Mouse (Mus musculus): ENCODE data around the gene Ptgfrn. TPM values are rescaled to one million over a fixed set of nuclear protein-coding genes. Genes with fewer than 3 reads are reported as not detected.

The Ptgfrn gene
- polyA plus RNA-seq, 1 experiment from 2014 or later, result 3.0 TPM

DNA sequence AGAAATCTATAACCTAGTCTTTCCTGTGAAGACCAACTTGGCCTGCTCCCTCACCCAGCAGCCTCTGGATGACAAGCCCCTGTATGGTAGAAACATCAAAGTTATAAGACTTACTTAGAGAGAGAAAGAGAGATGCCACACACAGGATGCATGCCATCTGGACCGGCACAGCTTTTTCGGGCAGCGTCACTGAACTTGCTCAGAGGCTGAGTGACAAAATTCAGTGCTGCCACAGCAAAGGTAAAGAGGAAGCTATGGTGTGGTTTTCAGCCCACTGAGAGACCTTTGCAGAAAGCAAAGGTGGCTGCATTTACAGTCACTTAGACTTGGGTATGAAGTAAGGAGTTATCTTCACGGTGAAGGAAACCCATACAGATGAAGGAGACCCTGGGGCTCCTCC, 80.7 kb downstream of the Ptgfrn start, which contains the start of gene Cd101:
Gene Cd101 (minus strand): TSS at position 218 of the 400 bp plus-strand sequence.
- no peaks in the 10 kb centered on the region for H3K36me3 ChIP-seq
- no peak within 1 kb of the TSS for H3K4me3 ChIP-seq
- no peaks in the 10 kb centered on the region for H3K9me3 ChIP-seq
- H3K4me1 ChIP-seq, result no peaks in the 10 kb centered on the region
- WGBS, result 96% methylated on average over 4 of the region's 4 CpGs
- ATAC-seq (ENCODE audit: low FRiP score, low read depth), result no peak
- H3K4me2 ChIP-seq (replicated peaks), result no peak within 1 kb of the TSS
- no peak within 1 kb of the TSS for H3K9ac ChIP-seq
- no peak within 1 kb of the TSS for H3K27ac ChIP-seq
- no peaks in the 10 kb centered on the region for H3K27me3 ChIP-seq (replicated peaks)

DNA sequence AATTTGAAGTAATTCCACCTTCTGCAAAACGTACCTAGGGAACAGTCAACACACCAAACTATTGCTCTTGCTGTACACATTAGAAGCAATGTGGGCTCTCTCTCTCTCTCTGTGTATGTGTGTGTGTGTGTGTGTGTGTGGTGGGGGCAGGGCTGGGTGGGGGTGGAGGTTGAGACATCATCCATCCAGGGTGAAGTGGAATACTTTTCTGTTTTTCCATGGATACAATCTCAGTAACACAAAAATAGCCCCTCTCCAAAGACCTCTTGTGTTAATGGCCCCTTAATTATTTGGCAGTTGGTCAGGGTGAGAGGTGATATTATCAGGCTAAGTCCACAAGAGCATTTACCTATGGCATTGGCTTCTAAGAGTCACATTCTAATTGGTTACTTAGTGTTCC, 83.3 kb downstream of the Ptgfrn start:
- H3K36me3 ChIP-seq, result no peaks in the 10 kb centered on the region
- H3K9me3 ChIP-seq, result no peaks in the 10 kb centered on the region
- no peaks in the 10 kb centered on the region for H3K27me3 ChIP-seq (replicated peaks)
- no peak overlapping the region for H3K4me2 ChIP-seq (replicated peaks)
- H3K9ac ChIP-seq, result no peak overlapping the region
- H3K27ac ChIP-seq, result no peak overlapping the region
- H3K4me3 ChIP-seq, result no peak overlapping the region
- no peak for ATAC-seq (ENCODE audit: low FRiP score, low read depth)
- H3K4me1 ChIP-seq, result no peaks in the 10 kb centered on the region
- WGBS, result 88% methylated on average over 1 of the region's 1 CpGs

DNA sequence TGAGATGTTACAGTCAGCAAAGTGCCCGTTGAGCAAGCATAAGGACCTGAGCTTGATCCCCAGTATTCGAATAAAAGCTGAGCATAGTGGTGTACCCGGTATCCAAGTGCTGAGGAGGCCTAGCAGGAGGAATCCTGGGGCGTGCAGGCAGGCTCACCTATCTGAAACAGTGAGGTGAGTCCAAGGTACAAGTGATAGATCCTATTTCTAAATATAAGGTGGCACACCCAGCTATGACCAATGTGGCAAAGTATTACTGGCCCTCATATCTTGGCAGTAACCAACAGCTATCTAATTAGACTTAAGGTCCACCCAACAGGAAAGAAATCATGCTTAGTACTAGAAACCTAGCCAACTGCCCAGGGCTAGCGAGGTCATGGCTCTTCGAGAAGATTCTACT, 87.1 kb downstream of the Ptgfrn start:
- Histone ChIP-seq H3K9me3 (no peaks in the 10 kb centered on the region), H3K36me3 (no peaks in the 10 kb centered on the region), H3K4me2 (replicated peaks) (no peak overlapping the region), H3K27me3 (replicated peaks) (no peaks in the 10 kb centered on the region), H3K4me1 (no peaks in the 10 kb centered on the region), H3K9ac (no peak overlapping the region), H3K27ac (no peak overlapping the region), H3K4me3 (no peak overlapping the region)
- 90% methylated on average over 6 of the region's 6 CpGs for WGBS
- ATAC-seq (ENCODE audit: low FRiP score, low read depth), result no peak

DNA sequence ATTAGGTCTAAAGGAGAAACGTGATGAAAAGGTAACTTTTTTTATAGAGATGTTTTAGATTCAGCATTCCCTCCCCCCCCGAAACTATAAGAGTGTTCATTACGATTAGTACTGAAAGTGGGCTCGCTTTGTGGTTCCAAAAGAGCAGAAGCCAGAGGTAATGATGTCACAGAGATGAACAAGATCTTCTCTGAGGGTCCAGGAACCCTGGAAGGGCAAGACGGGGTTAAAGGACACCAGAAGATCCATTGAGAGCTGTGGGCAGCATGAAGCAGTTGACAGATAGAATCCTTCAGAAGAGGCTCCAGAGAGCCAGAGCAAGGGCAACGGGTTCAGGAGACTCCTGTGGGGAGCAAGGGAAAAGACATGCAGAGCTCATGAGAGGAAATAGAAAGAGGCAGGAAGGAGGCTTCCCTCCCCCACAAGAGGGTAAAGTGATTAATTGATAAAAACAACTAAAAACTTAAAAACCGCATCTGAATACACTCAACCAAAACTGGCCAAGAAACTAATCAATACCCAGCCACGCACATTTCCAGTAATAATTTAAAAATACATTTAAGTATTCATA, 88.5 kb downstream of the Ptgfrn start:
- ATAC-seq (ENCODE audit: low FRiP score, low read depth), result no peak
- H3K36me3 ChIP-seq, result no peaks in the 10 kb centered on the region
- H3K4me2 ChIP-seq (replicated peaks), result no peak overlapping the region
- no peak overlapping the region for H3K27ac ChIP-seq
- H3K27me3 ChIP-seq (replicated peaks), result no peaks in the 10 kb centered on the region
- H3K4me3 ChIP-seq, result no peak overlapping the region
- H3K4me1 ChIP-seq, result no peaks in the 10 kb centered on the region
- H3K9me3 ChIP-seq, result no peaks in the 10 kb centered on the region
- no peak overlapping the region for H3K9ac ChIP-seq
- 83% methylated on average over 8 of the region's 8 CpGs for WGBS

DNA sequence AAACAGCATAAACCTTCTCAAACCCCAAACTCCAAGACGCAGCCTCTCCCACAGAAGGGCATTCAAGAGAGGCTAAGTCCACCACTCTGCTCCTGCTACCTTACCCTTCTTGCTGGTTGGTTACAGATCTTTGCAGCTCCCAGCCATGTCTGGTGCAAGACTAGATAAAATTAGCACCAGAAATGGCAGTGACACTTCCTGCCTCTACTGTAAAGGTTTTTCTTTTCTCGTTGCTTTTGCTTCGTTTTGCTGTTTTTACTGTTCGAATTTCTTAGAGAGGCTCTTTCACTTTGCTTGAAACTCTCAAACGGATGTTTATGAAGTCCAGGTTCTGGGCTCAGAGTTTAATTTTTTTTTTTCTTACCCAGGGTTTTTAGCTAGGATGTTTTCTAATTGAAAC, 89.0 kb downstream of the Ptgfrn start:
- H3K9ac ChIP-seq, result no peak overlapping the region
- H3K4me3 ChIP-seq, result no peak overlapping the region
- no peak for ATAC-seq (ENCODE audit: low FRiP score, low read depth)
- H3K4me2 ChIP-seq (replicated peaks), result no peak overlapping the region
- no peak overlapping the region for H3K27ac ChIP-seq
- H3K9me3 ChIP-seq, result no peaks in the 10 kb centered on the region
- H3K36me3 ChIP-seq, result no peaks in the 10 kb centered on the region
- 89% methylated on average over 5 of the region's 5 CpGs for WGBS
- H3K4me1 ChIP-seq, result no peaks in the 10 kb centered on the region
- no peaks in the 10 kb centered on the region for H3K27me3 ChIP-seq (replicated peaks)

DNA sequence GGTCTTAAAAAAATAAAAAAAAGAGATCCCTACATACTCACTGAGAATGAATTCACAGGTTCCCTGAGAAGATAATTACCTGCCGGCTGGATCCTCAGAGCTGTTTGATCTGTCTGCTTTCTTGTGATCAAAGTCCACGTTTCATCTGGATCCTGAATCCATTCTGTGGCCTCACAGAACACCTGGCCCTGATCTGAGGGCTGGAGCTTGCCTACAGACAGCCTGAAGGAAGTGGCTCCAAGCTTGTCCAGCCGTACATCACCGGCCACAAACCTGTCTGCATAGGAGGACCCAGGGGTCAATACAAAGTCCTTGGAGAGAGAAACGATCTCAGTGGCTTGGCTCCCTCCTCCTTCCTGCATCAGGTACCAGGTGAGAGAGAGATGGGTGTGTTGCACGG, 91.6 kb downstream of the Ptgfrn start:
- H3K4me2 ChIP-seq (replicated peaks), result no peak overlapping the region

DNA sequence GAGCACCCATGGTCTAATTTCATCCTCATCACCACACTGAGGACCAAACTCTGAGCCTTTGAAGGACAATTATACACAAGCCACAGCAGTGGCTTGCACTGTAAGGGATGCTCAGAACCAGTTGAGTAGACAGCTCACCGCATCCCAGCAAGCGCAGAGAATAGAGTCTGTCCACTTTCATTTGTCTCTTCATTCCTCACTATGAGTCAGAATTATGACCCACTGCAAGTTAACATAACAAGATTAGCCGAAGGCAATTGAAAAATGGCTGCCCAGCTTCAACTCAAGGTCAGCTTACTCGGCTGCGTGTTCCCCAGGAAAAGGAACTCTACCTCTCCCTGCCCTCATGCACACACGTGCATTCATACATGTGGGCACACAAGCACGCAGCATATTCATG, 94.0 kb downstream of the Ptgfrn start:
- no peaks in the 10 kb centered on the region for H3K4me1 ChIP-seq
- no peaks in the 10 kb centered on the region for H3K27me3 ChIP-seq (replicated peaks)
- no peak overlapping the region for H3K4me3 ChIP-seq
- H3K9ac ChIP-seq, result no peak overlapping the region
- H3K36me3 ChIP-seq, result no peaks in the 10 kb centered on the region
- no peak overlapping the region for H3K4me2 ChIP-seq (replicated peaks)
- H3K9me3 ChIP-seq, result no peaks in the 10 kb centered on the region
- 86% methylated on average over 7 of the region's 7 CpGs for WGBS
- ATAC-seq (ENCODE audit: low FRiP score, low read depth), result no peak
- no peak overlapping the region for H3K27ac ChIP-seq

More for the DNA sequence above, 91.6 kb downstream of the Ptgfrn start:
- Histone ChIP-seq H3K36me3 (no peaks in the 10 kb centered on the region), H3K4me3 (no peak overlapping the region), H3K9me3 (no peaks in the 10 kb centered on the region), H3K9ac (no peak overlapping the region), H3K4me1 (no peaks in the 10 kb centered on the region), H3K27me3 (replicated peaks) (no peaks in the 10 kb centered on the region), H3K27ac (no peak overlapping the region)
- WGBS, result 80% methylated on average over 6 of the region's 6 CpGs
- ATAC-seq (ENCODE audit: low FRiP score, low read depth), result no peak

DNA sequence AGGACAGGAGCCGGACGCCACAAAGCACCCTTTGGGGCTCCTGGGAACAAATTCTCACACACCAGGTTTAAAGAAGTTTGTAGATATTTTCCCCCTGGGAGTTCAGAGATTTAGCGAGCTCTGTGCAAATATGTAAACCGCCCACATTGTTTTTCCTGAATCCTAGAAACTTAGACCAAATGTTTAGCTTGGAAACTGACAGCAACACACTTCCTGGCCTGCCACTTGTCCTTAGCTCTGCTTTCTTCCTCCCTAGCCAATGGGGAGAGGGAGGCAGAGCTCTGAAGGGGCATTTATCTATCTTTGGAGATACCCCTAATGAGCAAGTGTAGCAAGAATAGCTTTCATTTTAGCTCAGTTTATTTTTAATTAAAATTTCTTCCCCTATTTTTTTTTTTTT, 94.8 kb downstream of the Ptgfrn start:
- Histone ChIP-seq H3K9ac (no peak overlapping the region), H3K9me3 (no peaks in the 10 kb centered on the region), H3K27ac (no peak overlapping the region), H3K36me3 (no peaks in the 10 kb centered on the region), H3K27me3 (replicated peaks) (no peaks in the 10 kb centered on the region), H3K4me1 (no peaks in the 10 kb centered on the region), H3K4me2 (replicated peaks) (no peak overlapping the region), H3K4me3 (no peak overlapping the region)
- ATAC-seq (ENCODE audit: low FRiP score, low read depth), result no peak
- WGBS, result 62% methylated on average over 4 of the region's 4 CpGs

DNA sequence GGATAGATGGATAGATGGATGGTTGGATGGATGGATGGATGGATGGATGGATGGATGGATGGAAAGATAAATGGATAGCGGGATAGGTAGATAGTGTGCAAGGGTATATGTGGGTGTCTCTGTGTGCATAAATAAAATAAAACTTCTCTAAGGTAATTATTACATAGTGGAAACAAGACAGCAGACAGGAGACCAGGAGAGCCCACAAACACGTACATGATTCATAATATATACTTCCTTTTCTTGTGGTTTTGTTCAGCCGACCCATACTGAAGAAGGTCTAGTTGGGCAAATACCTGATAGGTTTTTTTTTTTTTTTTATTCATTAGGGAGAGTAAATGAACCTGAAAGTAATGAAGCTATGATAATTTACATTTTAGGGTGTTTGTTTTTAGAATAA, 96.5 kb downstream of the Ptgfrn start:
- H3K9ac ChIP-seq, result no peak overlapping the region
- 91% methylated on average over 3 of the region's 3 CpGs for WGBS
- no peaks in the 10 kb centered on the region for H3K27me3 ChIP-seq (replicated peaks)
- H3K9me3 ChIP-seq, result no peaks in the 10 kb centered on the region
- H3K4me3 ChIP-seq, result no peak overlapping the region
- H3K36me3 ChIP-seq, result no peaks in the 10 kb centered on the region
- no peak for ATAC-seq (ENCODE audit: low FRiP score, low read depth)
- no peaks in the 10 kb centered on the region for H3K4me1 ChIP-seq
- H3K4me2 ChIP-seq (replicated peaks), result no peak overlapping the region
- no peak overlapping the region for H3K27ac ChIP-seq

DNA sequence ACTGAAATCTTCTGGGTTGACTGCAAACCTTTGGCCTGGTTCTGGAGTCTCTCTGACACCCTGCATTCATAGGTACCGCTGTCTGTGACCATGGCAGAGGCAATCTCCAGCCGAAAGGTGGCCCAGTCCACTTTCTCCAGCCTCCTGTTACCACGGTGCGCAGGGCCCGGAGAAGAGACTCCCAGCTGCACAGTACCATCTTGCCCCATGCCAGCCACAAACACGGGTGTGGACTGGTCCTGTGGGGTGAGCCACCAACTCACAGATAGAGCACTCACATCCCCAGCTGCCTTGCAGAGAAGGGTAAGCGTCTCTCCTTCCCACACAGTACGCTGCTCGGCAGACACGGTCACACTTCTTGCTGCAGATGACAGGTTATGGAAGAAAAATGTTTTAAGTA, 97.1 kb downstream of the Ptgfrn start:
- no peaks in the 10 kb centered on the region for H3K36me3 ChIP-seq
- no peaks in the 10 kb centered on the region for H3K9me3 ChIP-seq
- H3K27ac ChIP-seq, result no peak overlapping the region
- ATAC-seq (ENCODE audit: low FRiP score, low read depth), result no peak
- 91% methylated on average over 10 of the region's 10 CpGs for WGBS
- H3K9ac ChIP-seq, result no peak overlapping the region
- H3K4me2 ChIP-seq (replicated peaks), result no peak overlapping the region
- H3K27me3 ChIP-seq (replicated peaks), result no peaks in the 10 kb centered on the region
- H3K4me3 ChIP-seq, result no peak overlapping the region
- H3K4me1 ChIP-seq, result no peaks in the 10 kb centered on the region

DNA sequence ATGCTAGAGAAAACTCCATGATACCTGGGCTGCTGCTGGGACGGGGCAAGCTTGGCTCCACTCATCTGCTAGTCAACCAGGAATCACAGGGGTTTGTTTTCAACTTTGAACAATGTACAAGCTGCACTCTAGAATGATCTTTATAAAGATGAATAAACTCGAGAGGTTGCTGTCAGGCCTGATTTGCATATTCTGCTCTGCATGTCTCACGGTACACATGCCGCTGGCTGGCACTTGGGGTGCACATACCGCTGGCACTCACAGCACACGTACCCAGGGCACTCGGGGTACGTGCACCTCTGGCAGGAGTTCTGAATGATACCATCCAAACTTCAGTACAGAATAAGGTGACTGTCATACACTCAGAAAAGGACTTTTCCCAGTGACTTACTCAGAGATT, 97.5 kb downstream of the Ptgfrn start:
- Histone ChIP-seq H3K36me3 (no peaks in the 10 kb centered on the region), H3K27me3 (replicated peaks) (no peaks in the 10 kb centered on the region), H3K4me1 (no peaks in the 10 kb centered on the region), H3K4me2 (replicated peaks) (no peak overlapping the region), H3K27ac (no peak overlapping the region), H3K9ac (no peak overlapping the region), H3K9me3 (no peaks in the 10 kb centered on the region), H3K4me3 (no peak overlapping the region)
- no peak for ATAC-seq (ENCODE audit: low FRiP score, low read depth)
- WGBS, result 84% methylated on average over 8 of the region's 8 CpGs

DNA sequence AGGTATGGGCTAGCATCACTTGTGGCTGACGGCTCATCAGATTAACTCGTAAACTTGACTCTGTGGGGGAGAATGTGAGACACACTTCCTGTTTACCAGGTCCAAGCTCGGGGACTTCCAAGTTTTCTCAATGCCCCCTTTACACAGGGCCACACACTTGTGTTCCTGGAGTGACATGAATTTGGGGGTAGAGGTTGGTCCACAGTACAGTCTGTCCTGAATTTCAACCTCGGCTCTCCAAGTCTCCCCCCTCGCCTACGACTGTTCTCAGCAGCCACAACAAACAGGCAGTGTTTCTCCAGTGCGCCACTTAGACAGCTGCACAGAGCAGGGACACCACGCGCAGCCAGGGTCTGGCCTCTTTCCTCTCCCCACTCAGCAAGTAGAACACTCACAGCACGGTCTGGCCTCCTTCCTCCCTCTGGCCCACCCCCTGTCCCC, 97.9 kb downstream of the Ptgfrn start:
- no peak overlapping the region for H3K4me2 ChIP-seq (replicated peaks)
- no peak overlapping the region for H3K4me3 ChIP-seq
- H3K9ac ChIP-seq, result no peak overlapping the region
- no peak for ATAC-seq (ENCODE audit: low FRiP score, low read depth)
- H3K27ac ChIP-seq, result no peak overlapping the region
- no peaks in the 10 kb centered on the region for H3K36me3 ChIP-seq
- no peaks in the 10 kb centered on the region for H3K27me3 ChIP-seq (replicated peaks)
- no peaks in the 10 kb centered on the region for H3K4me1 ChIP-seq
- no peaks in the 10 kb centered on the region for H3K9me3 ChIP-seq
- 65% methylated on average over 10 of the region's 10 CpGs for WGBS

DNA sequence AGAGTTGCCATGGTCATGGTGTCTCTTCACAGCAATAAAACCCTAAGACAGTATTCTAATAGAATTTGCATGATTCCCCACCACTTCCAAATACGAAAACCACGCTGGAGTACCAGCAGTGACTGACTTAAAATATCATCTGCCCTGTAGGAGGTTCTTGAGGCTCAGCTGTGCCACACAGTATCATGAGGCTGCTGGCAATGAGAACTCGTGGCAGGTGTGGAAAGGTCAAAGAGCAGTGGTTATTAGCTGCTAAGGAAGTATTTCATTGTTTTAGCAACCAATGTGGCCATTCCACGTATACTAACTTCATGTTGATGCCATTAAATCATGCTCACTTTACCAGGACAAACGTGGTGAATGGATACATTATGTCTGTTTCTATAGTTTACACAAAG, 98.9 kb downstream of the Ptgfrn start:
- H3K4me3 ChIP-seq, result no peak overlapping the region
- no peak overlapping the region for H3K4me2 ChIP-seq (replicated peaks)
- H3K27ac ChIP-seq, result no peak overlapping the region
- no peaks in the 10 kb centered on the region for H3K9me3 ChIP-seq
- 57% methylated on average over 5 of the region's 5 CpGs for WGBS
- no peaks in the 10 kb centered on the region for H3K27me3 ChIP-seq (replicated peaks)
- H3K9ac ChIP-seq, result no peak overlapping the region
- no peaks in the 10 kb centered on the region for H3K36me3 ChIP-seq
- ATAC-seq (ENCODE audit: low FRiP score, low read depth), result no peak
- no peaks in the 10 kb centered on the region for H3K4me1 ChIP-seq
